Mouse (Mus musculus): ENCODE measurements around the gene Dennd4b. TPM values are rescaled to one million over a fixed set of nuclear protein-coding genes. Genes with fewer than 3 reads are reported as not detected.

Dennd4b gene
- polyA plus RNA-seq, 1 experiment from 2014 or later, result 4.7 TPM

Small RNA genes within 50 kb of the gene (microRNA-seq; reads per million reads assigned to microRNA genes)
- gene Mir7012, result not detected

Other genes starting within 250 kb of the Dennd4b start
- gene 4933434E20Rik, start 213.5 kb upstream of the Dennd4b start, polyA plus RNA-seq (2014; fragmentation: Nextera tagmentation; extraction: Ambion mirVana), result 197 TPM in 2 replicates
- 206 and 208 TPM in 2 replicates for gene Ubap2l, start 212.6 kb upstream of the Dennd4b start, polyA plus RNA-seq (2014; fragmentation: Nextera tagmentation; extraction: Ambion mirVana)
- gene Tpm3, start 192.5 kb upstream of the Dennd4b start, polyA plus RNA-seq (2014; fragmentation: Nextera tagmentation; extraction: Ambion mirVana), result 509 and 535 TPM in 2 replicates
- gene Nup210l, start 161.1 kb upstream of the Dennd4b start, polyA plus RNA-seq (2014; fragmentation: Nextera tagmentation; extraction: Ambion mirVana), result 0.41 and 0.66 TPM in 2 replicates
- 1,223 and 1,277 TPM in 2 replicates for gene Rps27, start 51.5 kb upstream of the Dennd4b start, polyA plus RNA-seq (2014; fragmentation: Nextera tagmentation; extraction: Ambion mirVana)
- gene Rab13, start 51.5 kb upstream of the Dennd4b start, polyA plus RNA-seq (2014; fragmentation: Nextera tagmentation; extraction: Ambion mirVana), result 10.4 and 12.3 TPM in 2 replicates
- gene Jtb, start 33.6 kb upstream of the Dennd4b start, polyA plus RNA-seq (2014; fragmentation: Nextera tagmentation; extraction: Ambion mirVana), result 92.3 and 92.4 TPM in 2 replicates
- 3.4 and 4.0 TPM in 2 replicates for gene Creb3l4, start 21.7 kb upstream of the Dennd4b start, polyA plus RNA-seq (2014; fragmentation: Nextera tagmentation; extraction: Ambion mirVana)
- 50.6 and 51.4 TPM in 2 replicates for gene Slc39a1, start 17.0 kb upstream of the Dennd4b start, polyA plus RNA-seq (2014; fragmentation: Nextera tagmentation; extraction: Ambion mirVana)
- gene Crtc2, start 11.0 kb upstream of the Dennd4b start, polyA plus RNA-seq (2014; fragmentation: Nextera tagmentation; extraction: Ambion mirVana), result 9.8 and 13.9 TPM in 2 replicates
- gene Gatad2b, start 28.0 kb downstream of the Dennd4b start, polyA plus RNA-seq (2014; fragmentation: Nextera tagmentation; extraction: Ambion mirVana), result 9.2 and 11.4 TPM in 2 replicates
- 11.6 and 14.1 TPM in 2 replicates for gene Slc27a3, start 124.8 kb downstream of the Dennd4b start, polyA plus RNA-seq (2014; fragmentation: Nextera tagmentation; extraction: Ambion mirVana)
- gene Ints3, start 168.4 kb downstream of the Dennd4b start, polyA plus RNA-seq (2014; fragmentation: Nextera tagmentation; extraction: Ambion mirVana), result 36.8 and 45.8 TPM in 2 replicates
- gene Npr1, start 200.7 kb downstream of the Dennd4b start, polyA plus RNA-seq (2014; fragmentation: Nextera tagmentation; extraction: Ambion mirVana), result 3.1 and 3.5 TPM in 2 replicates
- gene Ilf2, start 210.9 kb downstream of the Dennd4b start, polyA plus RNA-seq (2014; fragmentation: Nextera tagmentation; extraction: Ambion mirVana), result 333 and 341 TPM in 2 replicates
- 77.3 and 77.7 TPM in 2 replicates for gene Snapin, start 225.8 kb downstream of the Dennd4b start, polyA plus RNA-seq (2014; fragmentation: Nextera tagmentation; extraction: Ambion mirVana)
- gene Chtop, start 244.3 kb downstream of the Dennd4b start, polyA plus RNA-seq (2014; fragmentation: Nextera tagmentation; extraction: Ambion mirVana), result 133 and 134 TPM in 2 replicates
- gene S100a1, start 249.2 kb downstream of the Dennd4b start, polyA plus RNA-seq (2014; fragmentation: Nextera tagmentation; extraction: Ambion mirVana), result 4.6 and 8.4 TPM in 2 replicates
- gene S100a13, start 249.2 kb downstream of the Dennd4b start, polyA plus RNA-seq (2014; fragmentation: Nextera tagmentation; extraction: Ambion mirVana), result 11.2 and 12.7 TPM in 2 replicates